Mouse (Mus musculus): ENCODE measurements around the gene Atg101. TPM values are rescaled to one million over a fixed set of nuclear protein-coding genes. Genes with fewer than 3 reads are reported as not detected.

Atg101 gene
- total RNA-seq, 2 experiments from 2014 or later = 24.8 to 25.8 TPM

DNA sequence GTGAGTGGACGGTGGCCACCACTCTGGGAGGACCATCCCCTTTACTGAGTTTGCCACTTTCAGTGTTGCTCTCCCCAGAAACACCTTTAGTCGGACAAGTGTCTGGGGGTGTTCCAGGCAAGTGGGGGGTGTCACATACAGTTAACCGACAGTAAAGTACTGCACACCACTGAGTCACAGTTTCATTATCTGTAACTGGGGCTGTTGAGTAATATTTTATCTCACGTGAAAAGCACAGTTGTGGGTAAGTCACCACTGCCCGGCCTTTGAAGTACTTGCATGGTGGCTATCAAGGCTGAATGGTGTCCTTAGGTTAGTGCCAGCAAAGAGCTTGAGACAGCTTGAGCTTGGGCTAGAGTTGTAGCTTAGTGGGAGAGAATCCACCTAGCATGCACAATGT, 1.6 kb upstream of the Atg101 start:
- no peak for DNase-seq (ENCODE audit: low spot score in 2 of 2)

DNA sequence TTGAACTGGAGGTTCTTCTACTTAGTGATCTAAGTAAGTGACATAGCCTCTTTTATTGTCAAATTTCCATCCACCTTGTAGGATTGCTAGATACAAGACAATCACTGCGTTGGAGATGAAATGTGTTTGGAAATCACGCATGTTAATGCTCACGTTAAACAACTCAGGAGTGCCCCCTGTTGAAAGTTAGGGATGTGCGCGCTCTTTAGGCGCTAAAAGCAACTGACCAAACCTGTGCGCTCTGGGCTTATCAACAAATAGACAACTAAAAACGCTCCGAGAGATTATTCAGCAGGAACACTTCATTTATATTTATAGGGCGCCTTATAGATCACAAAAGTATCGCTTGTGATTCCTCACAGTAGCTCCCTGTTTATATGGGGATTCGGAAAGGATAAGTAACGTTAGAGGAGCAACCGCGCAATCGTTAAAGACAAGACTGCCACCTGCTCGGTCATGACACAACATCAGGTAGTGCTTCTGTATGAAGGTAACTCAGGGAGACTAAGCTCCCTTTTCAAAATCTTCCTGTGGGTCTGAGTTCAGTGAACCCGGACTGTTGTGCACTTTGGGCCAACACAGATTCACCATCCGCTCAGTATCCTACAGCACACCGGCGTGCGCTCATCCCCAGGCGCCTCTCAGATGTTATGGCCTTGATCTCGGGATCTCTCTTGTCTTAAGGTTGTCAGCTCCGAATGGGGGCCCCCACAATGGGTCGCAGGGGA, 725 bp upstream of the Atg101 start:
- DNase-seq (ENCODE audit: low spot score in 2 of 2) = no peak

DNA sequence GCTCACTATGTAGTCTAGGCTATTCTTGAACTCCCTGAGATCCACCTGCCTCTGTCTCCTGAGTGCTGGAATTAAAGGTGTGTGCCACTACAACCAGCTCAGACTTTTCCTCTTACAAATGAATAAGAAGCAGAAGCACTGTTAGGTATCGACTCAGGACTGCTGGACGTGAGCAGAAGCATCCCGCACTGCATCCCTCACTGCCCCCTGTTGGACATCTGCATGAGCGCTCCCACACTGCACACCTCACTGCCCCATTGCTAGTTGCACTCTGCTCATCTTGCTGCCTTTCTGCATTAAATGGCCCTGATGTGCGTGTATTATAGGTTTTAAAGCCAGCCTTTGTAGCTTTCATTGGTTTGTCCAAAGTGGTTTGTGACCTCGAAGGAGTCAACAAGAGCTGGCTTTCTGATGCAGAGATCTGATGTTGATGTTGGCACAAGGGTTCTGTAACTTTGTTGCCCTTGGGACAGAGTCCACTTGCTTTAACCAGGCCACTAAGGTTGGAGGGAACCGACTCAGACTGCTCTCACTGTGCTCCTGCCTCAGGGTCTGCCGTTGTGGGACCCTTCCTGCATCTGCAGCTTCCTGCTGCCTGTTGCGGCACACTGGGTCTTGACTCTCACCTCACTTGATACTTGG, 2.2 kb downstream of the Atg101 start:
- DNase-seq (ENCODE audit: low spot score in 2 of 2) = no peak

DNA sequence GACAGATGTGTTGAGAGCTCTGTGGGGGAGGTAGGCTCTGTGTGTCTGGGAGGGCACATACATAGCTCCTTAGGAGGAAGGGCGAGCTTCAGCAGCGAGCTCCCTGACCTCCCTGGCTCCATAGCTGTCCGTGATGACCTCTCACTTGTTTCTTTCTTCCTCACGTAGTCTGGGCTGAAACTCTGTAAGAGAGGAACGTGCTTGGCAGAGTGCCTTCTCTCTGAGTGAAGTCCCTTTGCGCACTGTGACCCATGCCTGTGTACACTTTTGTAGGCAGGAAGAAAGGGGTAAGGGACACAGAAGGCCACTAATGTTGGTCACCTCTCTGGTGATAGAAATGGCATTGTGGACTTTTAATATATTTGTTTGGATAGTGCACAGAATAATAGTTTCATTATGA, 3.3 kb downstream of the Atg101 start:
- no peak for DNase-seq (ENCODE audit: low spot score in 2 of 2)

DNA sequence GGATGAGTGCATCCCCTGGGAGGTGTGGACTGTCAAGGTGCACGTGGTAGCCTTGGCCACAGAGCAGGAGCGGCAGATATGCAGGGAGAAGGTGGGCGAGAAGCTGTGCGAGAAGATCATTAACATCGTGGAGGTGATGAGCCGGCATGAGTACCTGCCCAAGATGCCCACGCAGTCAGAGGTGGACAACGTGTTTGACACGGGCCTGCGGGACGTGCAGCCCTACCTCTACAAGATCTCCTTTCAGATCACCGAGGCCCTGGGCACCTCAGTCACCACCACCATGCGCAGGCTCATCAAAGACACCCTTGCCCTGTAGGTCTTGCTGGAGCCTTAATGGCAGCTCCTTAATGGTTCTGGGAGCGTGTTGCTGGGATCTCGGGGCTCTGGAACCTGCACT, 6.3 kb downstream of the Atg101 start:
- DNase-seq (ENCODE audit: low spot score in 2 of 2) = no peak

DNA sequence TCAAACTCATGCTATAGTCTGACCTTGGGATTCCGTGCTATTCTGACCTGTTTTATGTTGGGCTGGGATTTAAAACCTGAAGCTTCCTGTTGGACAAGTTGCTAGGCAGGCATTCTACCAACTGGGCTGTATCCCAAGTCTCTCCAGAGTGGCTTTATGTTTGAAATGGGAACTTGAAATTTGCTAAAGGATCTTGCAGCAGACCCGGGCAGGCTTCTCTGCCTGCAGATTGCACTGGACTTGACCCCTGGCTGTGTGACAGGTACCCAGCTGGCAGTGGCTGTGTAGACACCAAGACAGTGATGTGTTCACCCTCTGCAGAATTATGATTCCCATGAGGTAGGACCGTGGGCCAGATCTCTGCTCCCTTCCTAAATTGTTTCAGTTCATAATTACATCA, 7.9 kb downstream of the Atg101 start:
- DNase-seq (ENCODE audit: low spot score in 2 of 2) = no peak

DNA sequence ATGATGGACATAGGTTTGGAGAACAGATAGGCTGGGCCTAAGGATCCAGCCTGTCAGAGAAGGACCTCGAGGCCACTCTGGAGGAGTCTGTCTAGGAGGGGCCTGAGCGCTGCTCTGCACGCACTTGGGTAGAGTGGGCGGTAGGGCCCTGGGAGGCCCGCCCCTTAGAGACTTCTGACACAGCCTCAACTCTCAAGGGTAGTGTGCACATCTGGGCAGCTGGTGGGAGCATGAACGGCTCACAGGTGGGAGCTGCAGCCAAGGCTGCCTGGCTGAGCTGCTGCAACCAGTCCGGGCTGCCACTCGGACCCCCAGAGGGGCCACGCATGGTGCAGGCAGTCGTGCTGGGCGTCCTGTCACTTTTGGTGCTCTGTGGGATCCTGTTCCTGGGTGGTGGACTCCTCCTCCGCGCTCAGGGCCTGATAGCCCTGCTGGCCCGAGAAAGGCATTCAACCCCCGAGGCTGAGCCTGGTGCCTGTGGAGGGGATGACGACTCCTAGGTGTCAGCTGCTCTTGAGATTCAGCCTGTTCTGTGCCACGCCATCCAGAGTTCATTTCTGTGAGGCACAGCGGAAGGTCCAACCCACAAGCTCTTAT, 9.1 kb downstream of the Atg101 start, which contains the start of gene 6030408B16Rik:
6030408B16Rik (plus strand) TSS at position 188 of the 597 bp plus-strand sequence.
- DNase-seq (ENCODE audit: low spot score in 2 of 2) = no peak

DNA sequence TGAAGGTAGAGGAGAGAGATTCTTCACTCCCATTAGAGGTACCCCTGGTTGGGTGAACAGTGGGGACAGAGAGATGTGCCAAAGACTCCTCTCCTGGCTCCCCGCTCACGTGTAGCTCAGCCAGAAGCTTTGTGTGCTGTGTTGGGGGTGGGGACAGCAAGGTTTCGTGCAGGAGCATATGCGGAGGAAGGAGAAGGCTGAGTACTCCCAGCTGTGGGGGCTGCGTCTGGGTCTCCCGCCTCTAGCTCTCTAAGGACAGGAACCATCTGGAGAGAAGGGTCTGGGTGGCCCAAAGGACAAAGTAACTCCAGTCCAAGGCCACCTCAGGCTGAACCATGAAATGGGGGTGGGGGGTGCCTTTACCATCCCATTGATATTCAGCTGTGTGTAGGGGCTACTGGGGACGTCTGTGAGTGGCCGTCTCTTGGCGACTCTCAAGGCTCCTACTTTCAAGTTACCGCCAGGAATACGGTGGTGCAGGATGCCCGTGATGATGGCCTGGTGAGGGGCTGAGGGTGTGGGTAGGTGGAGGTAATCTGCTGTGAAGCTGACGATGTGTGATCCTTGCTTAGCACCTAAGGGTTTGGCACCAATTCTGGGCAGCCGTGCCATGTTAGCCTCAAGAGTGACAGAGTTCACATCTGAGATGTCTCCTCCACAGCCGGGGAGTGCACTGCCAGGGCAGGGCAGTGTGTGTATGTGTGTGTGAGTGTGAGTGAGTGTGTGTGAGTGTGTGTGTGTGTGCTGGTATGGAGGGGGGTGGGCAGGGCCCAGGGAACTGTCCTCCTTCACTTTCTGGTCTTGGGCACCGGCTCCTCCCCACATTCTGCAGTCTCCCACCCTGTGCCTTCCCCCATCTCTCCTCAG, 10.2 kb downstream of the Atg101 start:
- no peak for DNase-seq (ENCODE audit: low spot score in 2 of 2)

DNA sequence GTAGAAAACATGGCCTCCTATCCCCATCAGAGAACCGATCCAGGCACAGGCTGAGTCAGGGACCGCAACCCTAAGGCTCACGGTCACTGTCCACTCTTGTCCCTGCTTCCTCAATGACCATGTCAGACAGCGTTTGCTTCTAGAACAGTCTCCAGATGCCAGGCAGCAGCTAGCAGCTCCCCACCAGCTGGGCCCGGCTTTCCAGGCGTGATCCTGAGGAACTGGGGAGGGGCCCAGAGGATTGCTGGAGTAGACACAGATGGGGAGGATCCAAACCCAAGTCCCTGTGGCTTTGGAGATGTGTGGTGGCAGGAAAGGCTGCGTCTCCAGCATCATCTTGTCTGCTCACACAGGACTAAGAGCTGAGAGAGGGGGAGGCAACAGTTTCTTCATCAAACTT, 11.0 kb downstream of the Atg101 start:
- no peak for DNase-seq (ENCODE audit: low spot score in 2 of 2)

DNA sequence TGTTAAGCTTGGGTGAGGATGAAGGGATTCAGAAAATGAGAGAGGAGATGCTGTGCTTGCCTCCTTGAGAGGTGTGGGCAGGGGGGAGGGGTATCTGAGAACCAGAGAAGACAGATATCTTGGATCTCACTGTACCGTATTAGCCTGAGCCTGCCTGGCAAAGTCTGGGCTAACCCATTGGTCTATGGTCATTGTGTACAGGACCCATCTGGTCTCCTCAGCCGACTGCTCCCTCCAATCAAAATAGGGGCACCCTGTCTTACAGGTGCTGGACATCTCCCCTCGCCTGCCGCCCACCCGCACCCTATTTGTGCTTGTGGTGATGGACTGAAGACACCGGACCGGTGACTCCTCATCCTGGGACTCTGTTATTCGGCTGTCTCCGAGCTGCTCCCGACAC, 11.5 kb downstream of the Atg101 start:
- no peak for DNase-seq (ENCODE audit: low spot score in 2 of 2)

DNA sequence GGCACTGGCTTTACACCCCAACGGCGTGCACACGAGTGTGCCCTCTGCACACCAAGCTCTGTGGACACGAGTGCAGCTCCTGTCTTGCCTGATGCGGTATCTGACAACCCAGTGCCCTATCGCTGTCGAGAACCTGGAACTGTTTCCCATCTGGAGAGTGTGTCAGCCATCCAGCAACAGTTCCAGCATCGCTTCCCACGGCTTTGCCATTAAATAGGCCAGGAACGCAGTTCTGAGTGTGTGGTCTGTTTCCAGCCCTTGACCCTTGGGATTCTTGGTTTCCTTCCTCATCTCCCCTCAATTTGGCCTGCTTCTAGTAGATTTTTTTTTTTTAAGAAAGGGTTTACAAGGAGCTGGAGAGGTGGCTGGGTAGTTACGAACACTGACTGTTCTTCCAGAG, 12.0 kb downstream of the Atg101 start:
- no peak for DNase-seq (ENCODE audit: low spot score in 2 of 2)

DNA sequence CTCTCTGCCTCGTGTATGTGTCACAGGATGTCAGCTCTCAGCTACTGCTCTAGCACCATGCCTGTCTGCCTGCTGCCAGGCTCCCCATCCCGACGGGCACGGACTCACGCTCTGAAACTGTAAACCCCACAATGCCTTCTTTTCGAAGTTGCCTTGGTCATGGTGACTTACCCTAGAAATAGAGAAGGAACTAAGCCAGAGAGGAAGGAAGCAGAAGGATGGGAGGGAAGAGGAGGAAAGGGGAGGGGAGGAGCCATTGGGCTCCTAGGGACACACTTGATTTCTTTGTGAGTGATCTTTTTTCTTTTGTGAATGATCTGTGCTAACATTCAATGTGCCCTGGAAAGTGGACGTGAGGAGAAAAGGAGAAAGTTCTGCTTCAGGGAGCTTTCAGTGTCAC, 13.9 kb downstream of the Atg101 start:
- no peak for DNase-seq (ENCODE audit: low spot score in 2 of 2)

DNA sequence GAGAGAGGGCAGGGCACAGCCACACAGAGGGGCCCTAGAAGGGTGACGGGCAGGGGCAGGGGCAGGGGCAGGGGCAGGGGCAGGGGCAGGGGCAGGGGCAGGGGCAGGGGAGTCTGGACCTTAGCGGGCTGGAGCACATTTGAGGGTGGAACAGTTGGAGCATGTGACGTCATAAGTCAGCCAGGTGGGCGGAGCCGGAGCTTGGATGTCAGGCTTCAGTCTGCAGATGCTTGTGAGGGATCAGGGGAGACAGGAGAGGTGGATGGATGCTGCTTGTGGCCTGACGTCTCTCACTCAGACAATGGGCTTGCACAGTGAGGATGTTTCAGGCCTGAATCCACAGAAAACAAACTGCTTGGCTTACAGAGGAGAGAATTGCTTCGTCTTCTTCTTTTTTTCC, 14.5 kb downstream of the Atg101 start:
- no peak for DNase-seq (ENCODE audit: low spot score in 2 of 2)

DNA sequence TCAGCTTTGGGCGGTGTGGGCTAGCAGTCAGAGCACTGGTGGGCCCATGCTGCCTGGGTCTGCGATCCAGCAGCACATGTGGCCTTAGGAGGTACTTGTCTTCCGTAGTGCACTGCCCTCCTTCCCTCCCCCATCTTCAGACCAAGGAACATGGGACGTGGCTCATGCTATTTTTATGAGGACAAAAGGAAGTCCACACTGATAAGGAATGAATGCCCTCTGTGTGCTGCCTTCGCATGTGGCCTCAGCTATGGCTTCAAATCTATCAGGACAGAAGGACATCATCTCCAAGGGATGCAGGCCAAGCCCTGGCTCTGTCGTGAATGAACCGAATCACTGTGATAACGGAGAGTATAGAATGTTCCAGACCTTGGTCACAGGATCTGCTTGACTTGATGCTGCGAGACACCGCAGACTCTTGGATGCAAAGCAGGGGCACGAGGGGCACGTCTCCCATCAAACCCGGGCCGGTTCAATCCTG, 15.4 kb downstream of the Atg101 start:
- no peak for DNase-seq (ENCODE audit: low spot score in 2 of 2)

DNA sequence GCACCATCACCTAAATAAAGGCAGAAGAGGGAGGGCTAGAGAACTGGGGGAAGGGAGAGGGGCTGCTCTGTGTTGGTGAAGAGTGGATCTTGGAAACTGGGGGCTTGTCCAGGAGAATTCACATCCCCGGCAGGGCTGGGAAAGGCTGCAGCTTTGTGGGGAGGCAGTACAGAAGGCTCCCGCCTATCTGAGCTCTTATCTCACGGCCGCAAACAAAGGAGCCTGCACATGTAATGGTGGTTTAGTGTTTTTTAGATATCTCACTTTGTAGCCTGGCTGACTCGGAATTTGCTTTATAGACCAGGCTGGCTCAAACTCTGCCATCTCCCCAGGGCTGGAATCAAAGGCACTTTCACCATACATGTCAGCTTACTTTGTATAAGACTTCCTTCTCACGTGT, 16.1 kb downstream of the Atg101 start:
- no peak for DNase-seq (ENCODE audit: low spot score in 2 of 2)

DNA sequence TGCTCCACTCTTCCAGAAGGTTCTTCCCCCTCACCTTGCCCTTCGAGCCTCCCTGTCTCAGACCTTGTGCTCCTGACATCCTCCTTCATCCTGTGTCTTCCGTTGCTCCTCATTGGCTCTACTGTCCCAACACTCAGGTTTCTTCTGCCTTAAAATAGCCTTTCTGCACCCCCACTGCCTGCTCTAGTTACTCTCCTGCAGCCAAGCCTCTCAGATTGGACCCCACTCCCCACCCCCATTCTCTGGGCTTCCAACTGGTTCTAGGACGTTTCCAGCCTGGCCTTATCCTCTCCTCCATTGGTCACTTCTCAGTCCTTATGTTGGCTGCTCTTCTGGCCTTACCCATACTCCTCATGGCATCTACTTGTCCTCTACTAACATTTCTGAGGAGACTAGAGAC, 18.1 kb downstream of the Atg101 start:
- DNase-seq (ENCODE audit: low spot score in 2 of 2) = no peak

DNA sequence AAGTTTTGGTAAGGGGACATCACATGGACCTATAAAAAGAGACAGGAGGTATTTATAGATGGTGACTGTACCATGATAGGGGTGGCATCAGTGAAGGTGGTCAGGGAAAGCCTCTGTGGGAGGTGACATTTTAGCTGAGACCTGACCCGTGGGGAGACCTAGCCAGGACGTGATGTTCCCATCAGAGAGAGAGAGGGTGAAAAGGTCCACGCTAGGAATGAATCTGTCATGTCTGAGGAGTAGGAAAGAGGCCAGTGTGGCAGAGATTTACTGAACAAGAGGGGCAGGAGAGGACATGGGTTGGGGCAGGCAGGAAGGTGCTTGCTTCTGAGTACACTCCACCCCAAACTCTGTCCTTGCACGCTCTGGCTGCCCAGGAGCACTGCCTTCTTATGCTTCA, 19.8 kb downstream of the Atg101 start:
- DNase-seq (ENCODE audit: low spot score in 2 of 2) = no peak

DNA sequence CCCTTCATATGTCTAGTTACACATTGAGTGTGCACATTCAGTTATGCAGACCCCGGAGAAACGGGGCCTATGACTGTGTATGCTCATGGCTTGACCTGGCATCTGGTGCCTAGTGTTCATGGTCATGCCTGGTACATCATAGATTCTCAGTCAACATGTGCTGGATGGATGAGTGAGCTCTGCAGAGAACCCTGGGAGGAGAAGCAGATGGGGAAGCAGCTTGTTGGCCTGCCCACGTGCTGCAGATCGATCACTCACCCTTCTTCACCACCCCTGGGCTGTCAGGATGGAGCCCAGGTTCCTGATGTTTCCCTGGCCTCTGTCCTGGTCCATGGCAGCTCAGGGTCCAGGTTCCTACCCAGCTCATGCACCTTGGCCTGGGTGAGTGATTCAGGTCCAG, 22.4 kb downstream of the Atg101 start:
- DNase-seq (ENCODE audit: low spot score in 2 of 2) = no peak

DNA sequence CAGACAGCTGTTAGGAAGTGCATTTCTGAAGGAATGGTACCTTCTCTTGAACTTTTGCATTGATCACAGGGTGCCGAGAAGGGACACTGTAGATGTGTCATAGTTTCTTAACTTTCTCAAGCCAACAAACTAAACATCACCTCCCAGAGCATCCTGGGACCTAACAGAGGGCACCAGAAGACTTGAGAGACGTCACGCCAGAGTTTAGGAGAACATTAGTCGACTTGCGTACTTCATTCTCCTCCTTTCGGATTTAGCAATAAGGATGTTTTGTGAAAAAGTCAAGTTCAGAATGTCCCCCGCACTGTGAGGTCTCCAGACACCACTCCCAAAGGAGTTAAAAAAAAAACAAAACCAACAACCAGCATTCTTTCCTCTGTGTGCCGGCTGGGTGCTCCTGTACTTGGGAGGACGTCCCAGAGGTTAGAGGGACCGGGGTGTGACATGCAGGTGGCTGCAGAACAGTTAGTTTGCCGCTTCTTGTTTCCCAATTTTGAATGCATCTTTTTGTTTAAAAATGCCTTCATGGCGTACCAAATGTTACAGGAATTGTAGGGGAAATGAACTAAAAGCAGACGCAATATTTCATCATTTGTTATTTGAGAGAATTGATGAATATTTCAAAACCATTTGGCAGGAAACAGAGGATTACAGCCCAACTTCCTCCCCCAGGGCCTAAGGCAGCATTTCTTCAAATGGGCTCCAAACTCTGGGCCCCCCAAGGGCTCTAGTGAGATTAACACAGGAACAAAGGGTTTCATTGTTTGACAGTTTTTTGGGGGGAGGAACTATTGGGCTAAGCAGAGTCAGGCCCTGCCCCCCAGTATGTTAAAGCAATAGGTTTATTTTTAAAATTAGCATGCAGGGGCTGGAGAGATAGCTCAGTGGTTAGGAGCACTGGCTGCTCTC, 24.6 kb downstream of the Atg101 start:
- no peak for DNase-seq (ENCODE audit: low spot score in 2 of 2)

DNA sequence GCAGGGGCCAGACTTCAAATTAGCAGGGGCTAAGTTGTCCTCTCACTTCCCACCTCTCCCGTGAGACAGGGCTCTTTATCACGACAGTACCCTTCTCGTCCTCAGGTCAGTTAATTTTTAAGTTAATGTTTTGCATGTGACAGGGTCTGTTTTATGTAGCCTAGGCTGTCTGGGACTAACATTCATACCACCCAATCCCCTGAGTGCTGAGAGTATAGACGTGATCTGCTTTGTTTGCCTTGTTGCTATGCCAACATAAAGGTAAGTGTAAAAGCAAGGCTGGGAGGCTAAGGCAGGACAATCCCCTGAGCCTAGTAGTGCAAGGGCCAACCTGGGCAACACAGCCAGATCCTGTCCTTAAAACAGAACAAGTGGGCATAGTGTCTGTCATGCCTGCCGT, 25.4 kb downstream of the Atg101 start:
- no peak for DNase-seq (ENCODE audit: low spot score in 2 of 2)
